Mouse (Mus musculus): ENCODE measurements around the gene Cyp27a1. TPM values are rescaled to one million over a fixed set of nuclear protein-coding genes. Genes with fewer than 3 reads are reported as not detected.
A peak's percentile ranks its signal among the peaks of the same experiment; 100 is the strongest.

Gene Cyp27a1
- polyA plus RNA-seq, 1 experiment from 2014 or later, result 7.7 TPM

GRCm38 (mm10) chr1:74698353-74698752 lies 15.0 kb upstream of the Cyp27a1 start:
- peaks cover 57% of the 10 kb centered on the region for H3K36me3 ChIP-seq (ENCODE audit: insufficient read depth, low read length)

GRCm38 (mm10) chr1:74698791-74699190 lies 14.6 kb upstream of the Cyp27a1 start:
- ATAC-seq (ENCODE audit: low FRiP score, low TSS enrichment), result no peak
- no peaks in the 10 kb centered on the region for H3K9me3 ChIP-seq (ENCODE audit: low read length)
- H3K9ac ChIP-seq (replicated peaks; ENCODE audit: low read length), result no peak overlapping the region
- H3K27me3 ChIP-seq (ENCODE audit: insufficient read depth, low read length), result no peaks in the 10 kb centered on the region
- peaks cover 54% of the 10 kb centered on the region for H3K36me3 ChIP-seq (ENCODE audit: insufficient read depth, low read length)
- H3K4me2 ChIP-seq (replicated peaks; ENCODE audit: low read depth, low read length), result no peak overlapping the region
- H3K4me1 ChIP-seq (ENCODE audit: insufficient read depth, low read length), result no peaks in the 10 kb centered on the region
- H3K27ac ChIP-seq (ENCODE audit: low read length), result no peak overlapping the region
- H3K4me3 ChIP-seq (ENCODE audit: low read length), result no peak overlapping the region
- 81% methylated on average over 1 of the region's 1 CpGs for WGBS

More at GRCm38 (mm10) chr1:74698353-74698752, 15.0 kb upstream of the Cyp27a1 start:
- Histone ChIP-seq H3K4me2 (replicated peaks; ENCODE audit: low read depth, low read length) (no peak overlapping the region), H3K9ac (replicated peaks; ENCODE audit: low read length) (no peak overlapping the region), H3K27me3 (ENCODE audit: insufficient read depth, low read length) (no peaks in the 10 kb centered on the region), H3K9me3 (ENCODE audit: low read length) (no peaks in the 10 kb centered on the region), H3K4me1 (ENCODE audit: insufficient read depth, low read length) (no peaks in the 10 kb centered on the region), H3K27ac (ENCODE audit: low read length) (no peak overlapping the region), H3K4me3 (ENCODE audit: low read length) (no peak overlapping the region)
- 100% methylated on average over 1 of the region's 1 CpGs for WGBS
- ATAC-seq (ENCODE audit: low FRiP score, low TSS enrichment), result no peak

- no peaks in the 10 kb centered on the region for H3K27me3 ChIP-seq (ENCODE audit: insufficient read depth, low read length)
- no peak overlapping the region for H3K4me2 ChIP-seq (replicated peaks; ENCODE audit: low read depth, low read length)
- peaks cover 31% of the 10 kb centered on the region for H3K36me3 ChIP-seq (ENCODE audit: insufficient read depth, low read length)
- no peaks in the 10 kb centered on the region for H3K9me3 ChIP-seq (ENCODE audit: low read length)
- H3K27ac ChIP-seq (ENCODE audit: low read length), result no peak overlapping the region
- no peak overlapping the region for H3K4me3 ChIP-seq (ENCODE audit: low read length)
- ATAC-seq (ENCODE audit: low FRiP score, low TSS enrichment), result no peak
- no peak overlapping the region for H3K9ac ChIP-seq (replicated peaks; ENCODE audit: low read length)
- 87% methylated on average over 6 of the region's 6 CpGs for WGBS
- H3K4me1 ChIP-seq (ENCODE audit: insufficient read depth, low read length), result no peaks in the 10 kb centered on the region
Observed at GRCm38 (mm10) chr1:74702142-74702553, 11.2 kb upstream of the Cyp27a1 start.

- no peak overlapping the region for H3K4me3 ChIP-seq (ENCODE audit: low read length)
- no peak overlapping the region for H3K27ac ChIP-seq (ENCODE audit: low read length)
- H3K4me1 ChIP-seq (ENCODE audit: insufficient read depth, low read length), result no peaks in the 10 kb centered on the region
- no peak for ATAC-seq (ENCODE audit: low FRiP score, low TSS enrichment)
- no peaks in the 10 kb centered on the region for H3K9me3 ChIP-seq (ENCODE audit: low read length)
- peaks cover 10% of the 10 kb centered on the region for H3K36me3 ChIP-seq (ENCODE audit: insufficient read depth, low read length)
- H3K4me2 ChIP-seq (replicated peaks; ENCODE audit: low read depth, low read length), result no peak overlapping the region
- WGBS, result 81% methylated on average over 3 of the region's 3 CpGs
- H3K27me3 ChIP-seq (ENCODE audit: insufficient read depth, low read length), result no peaks in the 10 kb centered on the region
- H3K9ac ChIP-seq (replicated peaks; ENCODE audit: low read length), result no peak overlapping the region
Observed at GRCm38 (mm10) chr1:74704156-74704555, 9.2 kb upstream of the Cyp27a1 start.

GRCm38 (mm10) chr1:74705016-74705415 lies 8.4 kb upstream of the Cyp27a1 start:
- ATAC-seq (ENCODE audit: low FRiP score, low TSS enrichment), result no peak

GRCm38 (mm10) chr1:74709566-74709965 lies 3.8 kb upstream of the Cyp27a1 start:
- ATAC-seq (ENCODE audit: low FRiP score, low TSS enrichment), result no peak
- WGBS, result 40% methylated on average over 6 of the region's 6 CpGs
- Histone ChIP-seq H3K4me2 (replicated peaks; ENCODE audit: low read depth, low read length) (no peak overlapping the region), H3K27ac (ENCODE audit: low read length) (no peak overlapping the region), H3K27me3 (ENCODE audit: insufficient read depth, low read length) (no peaks in the 10 kb centered on the region), H3K36me3 (ENCODE audit: insufficient read depth, low read length) (no peaks in the 10 kb centered on the region), H3K4me1 (ENCODE audit: insufficient read depth, low read length) (peaks cover 6% of the 10 kb centered on the region), H3K9ac (replicated peaks; ENCODE audit: low read length) (no peak overlapping the region), H3K4me3 (ENCODE audit: low read length) (no peak overlapping the region), H3K9me3 (ENCODE audit: low read length) (no peaks in the 10 kb centered on the region)

More at GRCm38 (mm10) chr1:74705016-74705415, 8.4 kb upstream of the Cyp27a1 start:
- WGBS, result 49% methylated on average over 5 of the region's 5 CpGs
- Histone ChIP-seq H3K4me2 (replicated peaks; ENCODE audit: low read depth, low read length) (no peak overlapping the region), H3K27ac (ENCODE audit: low read length) (peak overlapping the region; percentile 25), H3K9ac (replicated peaks; ENCODE audit: low read length) (no peak overlapping the region), H3K36me3 (ENCODE audit: insufficient read depth, low read length) (peaks cover 5% of the 10 kb centered on the region; the same call in 1 of the 2 replicates), H3K4me3 (ENCODE audit: low read length) (no peak overlapping the region), H3K27me3 (ENCODE audit: insufficient read depth, low read length) (no peaks in the 10 kb centered on the region), H3K9me3 (ENCODE audit: low read length) (no peaks in the 10 kb centered on the region), H3K4me1 (ENCODE audit: insufficient read depth, low read length) (no peaks in the 10 kb centered on the region)

- Histone ChIP-seq H3K4me2 (replicated peaks; ENCODE audit: low read depth, low read length) (no peak overlapping the region), H3K4me3 (ENCODE audit: low read length) (no peak overlapping the region)
Observed at GRCm38 (mm10) chr1:74712046-74712445, 1.3 kb upstream of the Cyp27a1 start.

GRCm38 (mm10) chr1:74712461-74713098 lies 794 bp upstream of the Cyp27a1 start:
- Histone ChIP-seq H3K36me3 (ENCODE audit: insufficient read depth, low read length) (no peaks in the 10 kb centered on the region), H3K9me3 (ENCODE audit: low read length) (no peaks in the 10 kb centered on the region), H3K9ac (replicated peaks; ENCODE audit: low read length) (peak overlapping the region; percentile 72), H3K4me3 (ENCODE audit: low read length) (peak overlapping the region; percentile 56), H3K4me2 (replicated peaks; ENCODE audit: low read depth, low read length) (peak overlapping the region; percentile 85), H3K27me3 (ENCODE audit: insufficient read depth, low read length) (no peaks in the 10 kb centered on the region), H3K4me1 (ENCODE audit: insufficient read depth, low read length) (peaks cover 6% of the 10 kb centered on the region), H3K27ac (ENCODE audit: low read length) (no peak overlapping the region)
- WGBS, result 34% methylated on average over 5 of the region's 5 CpGs
- no peak for ATAC-seq (ENCODE audit: low FRiP score, low TSS enrichment)

More at GRCm38 (mm10) chr1:74712046-74712445, 1.3 kb upstream of the Cyp27a1 start:
- no peak for ATAC-seq (ENCODE audit: low FRiP score, low TSS enrichment)
- no peak overlapping the region for H3K27ac ChIP-seq (ENCODE audit: low read length)
- no peak overlapping the region for H3K9ac ChIP-seq (replicated peaks; ENCODE audit: low read length)
- no peaks in the 10 kb centered on the region for H3K27me3 ChIP-seq (ENCODE audit: insufficient read depth, low read length)
- 86% methylated on average over 4 of the region's 4 CpGs for WGBS
- no peaks in the 10 kb centered on the region for H3K36me3 ChIP-seq (ENCODE audit: insufficient read depth, low read length)
- H3K4me1 ChIP-seq (ENCODE audit: insufficient read depth, low read length), result peaks cover 6% of the 10 kb centered on the region
- H3K9me3 ChIP-seq (ENCODE audit: low read length), result no peaks in the 10 kb centered on the region

GRCm38 (mm10) chr1:74713859-74714730 lies 721 bp downstream of the Cyp27a1 start:
- H3K9ac ChIP-seq (replicated peaks; ENCODE audit: low read length), result peak overlapping the region; percentile 72
- H3K4me2 ChIP-seq (replicated peaks; ENCODE audit: low read depth, low read length), result peak overlapping the region; percentile 85
- 22% methylated on average over 12 of the region's 12 CpGs for whole genome bisulfite sequencing
- no peaks in the 10 kb centered on the region for H3K36me3 ChIP-seq (ENCODE audit: insufficient read depth, low read length)
- no peaks in the 10 kb centered on the region for H3K27me3 ChIP-seq (ENCODE audit: insufficient read depth, low read length)
- H3K27ac ChIP-seq (ENCODE audit: low read length), result no peak overlapping the region
- H3K4me1 ChIP-seq (ENCODE audit: insufficient read depth, low read length), result peaks cover 6% of the 10 kb centered on the region
- no peak for ATAC-seq (ENCODE audit: low FRiP score, low TSS enrichment)
- peak overlapping the region; percentile 56 for H3K4me3 ChIP-seq (ENCODE audit: low read length)
- no peaks in the 10 kb centered on the region for H3K9me3 ChIP-seq (ENCODE audit: low read length)

- no peak for ATAC-seq (ENCODE audit: low FRiP score, low TSS enrichment)
- Histone ChIP-seq H3K36me3 (ENCODE audit: insufficient read depth, low read length) (no peaks in the 10 kb centered on the region), H3K4me1 (ENCODE audit: insufficient read depth, low read length) (peaks cover 6% of the 10 kb centered on the region), H3K27ac (ENCODE audit: low read length) (no peak overlapping the region), H3K9me3 (ENCODE audit: low read length) (no peaks in the 10 kb centered on the region), H3K27me3 (ENCODE audit: insufficient read depth, low read length) (no peaks in the 10 kb centered on the region), H3K4me3 (ENCODE audit: low read length) (no peak overlapping the region), H3K4me2 (replicated peaks; ENCODE audit: low read depth, low read length) (no peak overlapping the region), H3K9ac (replicated peaks; ENCODE audit: low read length) (no peak overlapping the region)
- WGBS, result 38% methylated on average over 2 of the region's 2 CpGs
Observed at GRCm38 (mm10) chr1:74714967-74715366, 1.6 kb downstream of the Cyp27a1 start.
